Mouse (Mus musculus): ENCODE measurements around the gene Iars.

The Iars gene

DNA sequence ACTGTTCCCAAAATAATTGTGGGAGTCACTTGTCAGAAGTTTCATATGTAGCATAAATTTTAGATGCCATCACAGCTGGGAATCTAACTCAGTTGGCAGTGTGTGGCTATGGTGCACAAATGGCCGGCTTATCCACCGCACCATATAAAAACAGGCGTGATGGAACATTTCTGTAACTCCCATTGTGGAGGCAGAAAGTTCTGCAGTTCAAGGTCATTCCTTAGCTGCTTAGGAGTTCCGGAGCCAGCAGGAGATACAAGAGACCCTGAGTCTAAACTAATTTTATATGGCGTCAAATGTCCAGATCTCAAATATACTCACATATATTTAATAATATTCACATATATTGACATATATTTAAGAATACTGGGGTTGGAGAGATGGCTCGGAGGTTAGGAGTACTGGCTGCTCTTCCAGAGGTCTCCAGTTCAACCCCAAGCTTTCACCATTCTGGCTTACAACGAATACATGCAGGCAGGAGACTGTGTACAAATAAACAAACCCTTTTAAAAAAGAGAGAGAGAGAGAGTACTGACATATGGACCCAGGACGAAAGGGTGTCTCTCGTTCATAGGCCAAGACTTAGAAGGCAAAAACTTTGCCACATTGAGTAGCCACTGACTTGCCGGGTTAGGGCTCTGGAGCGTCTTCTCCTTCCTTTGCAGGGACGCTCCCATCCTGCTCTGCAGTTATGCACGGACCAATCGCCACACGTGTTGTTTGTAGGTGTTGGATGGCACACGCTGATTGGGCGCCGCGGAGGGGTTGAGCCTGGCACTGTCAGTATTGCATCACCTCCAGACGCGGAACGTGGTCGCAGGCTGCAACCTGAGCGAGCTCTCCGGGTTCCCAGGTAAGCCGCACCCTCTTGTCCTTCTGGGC lies at the start of gene Iars:
Gene Iars (plus strand): TSS at position 750 of the 882 bp plus-strand sequence.
- DNase-seq (ENCODE audit: low spot score in 2 of 2) = peak; percentile 97 to 98

DNA sequence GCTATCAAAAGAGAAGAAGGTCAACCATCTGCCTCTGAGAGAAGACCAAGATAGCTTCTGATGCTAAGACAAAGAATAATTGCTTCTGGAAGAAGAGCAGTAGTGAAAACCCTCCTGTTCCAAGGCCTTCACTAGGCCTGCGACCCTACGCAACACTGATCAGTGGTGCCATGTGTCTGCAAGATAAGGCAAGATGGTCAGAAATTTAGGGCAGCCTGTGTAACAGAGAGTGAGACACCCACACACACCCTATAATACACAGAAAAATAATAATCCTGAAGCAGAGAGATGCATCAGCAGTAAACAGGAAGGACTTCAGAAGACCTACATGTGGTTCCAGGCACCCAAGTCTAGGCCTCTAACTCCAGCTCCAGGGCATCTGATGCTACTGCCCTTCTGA lies 41.9 kb upstream of the Iars start:
- DNase-seq (ENCODE audit: low spot score in 2 of 2) = no peak

DNA sequence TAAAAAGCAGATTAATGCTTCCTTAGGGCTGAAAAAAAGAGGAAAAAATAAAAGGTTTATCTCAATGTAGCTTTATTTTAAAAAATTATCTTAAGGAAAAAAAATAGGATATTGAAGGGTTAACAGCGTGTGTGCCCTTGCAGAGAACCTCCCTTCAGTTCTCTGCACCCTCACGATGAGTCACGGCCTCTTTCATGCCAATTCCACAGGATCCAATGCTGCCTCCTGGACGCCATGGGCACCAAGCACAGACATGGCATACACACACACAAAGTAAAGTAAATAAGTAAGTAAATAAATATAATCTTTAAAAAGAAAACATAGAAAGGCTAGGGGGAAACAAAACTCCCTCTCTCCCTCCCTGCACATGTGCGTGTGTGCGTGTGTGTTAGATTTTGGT lies 39.2 kb upstream of the Iars start:
- DNase-seq (ENCODE audit: low spot score in 2 of 2) = no peak

DNA sequence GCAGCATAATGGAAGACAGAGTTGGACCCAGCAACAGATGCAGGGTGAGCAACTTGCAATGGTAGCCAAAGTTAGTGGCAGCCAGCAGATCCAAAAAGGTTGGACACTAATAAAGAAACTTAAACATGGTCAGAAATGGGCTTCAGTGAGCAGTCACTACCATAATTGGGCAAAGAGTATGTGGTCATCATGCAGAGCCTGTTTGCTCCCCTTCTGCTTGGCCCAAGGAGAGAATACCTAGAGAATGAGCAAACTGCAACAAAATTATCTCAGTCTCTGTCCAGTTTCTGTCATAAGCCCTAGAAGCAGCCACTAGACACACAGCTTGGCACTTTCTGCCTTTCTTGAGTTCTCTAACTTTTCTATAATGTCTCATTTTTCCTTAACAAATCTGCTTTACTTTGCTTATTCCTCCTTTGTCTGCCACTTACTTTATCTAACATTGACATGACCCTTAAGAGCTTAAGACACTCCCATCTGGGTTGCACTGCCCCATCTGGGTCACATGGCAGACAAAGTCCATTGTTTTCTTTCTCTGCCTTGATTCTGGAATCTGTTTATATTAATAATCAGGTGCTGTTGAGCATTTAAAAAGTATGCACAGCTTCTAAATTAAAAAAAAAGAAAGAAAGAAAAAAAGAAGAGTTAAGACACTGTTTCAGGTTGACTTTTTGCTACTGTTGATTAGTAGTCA lies 38.1 kb upstream of the Iars start:
- no peak for DNase-seq (ENCODE audit: low spot score in 2 of 2)

DNA sequence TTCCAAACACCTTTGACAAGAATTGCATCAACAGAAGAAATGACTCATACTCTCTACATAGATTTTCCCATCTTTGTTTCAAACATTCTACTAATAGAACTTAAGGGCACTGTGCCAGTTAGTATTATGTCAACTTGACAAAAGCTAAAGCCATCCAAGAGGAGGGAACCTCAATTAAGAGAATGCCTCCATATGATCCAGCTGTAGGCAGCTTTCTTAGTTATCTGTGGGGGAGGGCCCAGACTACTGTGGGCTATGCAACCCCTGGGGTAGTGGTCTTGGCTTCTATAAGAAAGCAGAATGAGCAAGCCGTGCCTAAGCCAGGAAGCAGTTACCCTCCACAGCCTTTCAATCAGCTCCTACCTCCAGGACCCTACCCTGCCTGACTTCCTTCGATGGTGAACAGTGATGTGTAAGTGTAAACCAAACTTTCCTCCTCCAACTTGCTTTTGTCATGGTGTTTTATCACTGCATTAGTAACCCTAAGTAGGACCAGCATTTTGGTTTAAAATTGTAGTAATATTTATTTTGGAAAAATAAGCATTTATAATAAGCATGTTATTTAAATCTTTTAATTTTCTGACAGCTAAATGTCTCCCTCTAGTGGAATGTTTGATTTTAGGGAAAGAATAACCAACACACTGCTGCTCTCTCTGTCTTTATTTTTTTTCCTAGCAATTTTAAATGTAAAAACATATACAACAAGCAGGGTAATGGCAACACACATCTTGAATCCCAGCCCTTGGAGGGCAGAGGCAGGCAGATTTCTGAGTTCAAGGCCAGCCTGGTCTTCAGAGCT lies 37.0 kb upstream of the Iars start:
- DNase-seq (ENCODE audit: low spot score in 2 of 2) = no peak

DNA sequence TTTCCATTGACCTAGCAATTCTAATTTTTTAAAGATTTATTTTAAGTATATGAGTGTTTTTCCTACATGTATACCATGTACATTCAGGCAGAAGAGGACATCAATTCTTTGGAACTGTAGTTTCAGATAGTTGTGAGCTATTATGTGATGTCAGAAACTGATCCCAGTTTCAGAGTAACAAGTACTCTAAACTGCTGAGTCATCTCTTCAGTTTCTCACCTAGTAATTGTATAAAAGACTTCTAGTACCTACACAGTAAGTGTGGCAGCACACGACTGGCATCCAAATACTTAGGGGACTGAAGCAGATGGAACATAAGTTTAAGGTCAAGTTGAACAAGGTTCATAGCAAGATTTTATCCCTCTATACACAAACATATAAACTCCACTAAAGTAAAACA lies 35.9 kb upstream of the Iars start:
- DNase-seq (ENCODE audit: low spot score in 2 of 2) = no peak

DNA sequence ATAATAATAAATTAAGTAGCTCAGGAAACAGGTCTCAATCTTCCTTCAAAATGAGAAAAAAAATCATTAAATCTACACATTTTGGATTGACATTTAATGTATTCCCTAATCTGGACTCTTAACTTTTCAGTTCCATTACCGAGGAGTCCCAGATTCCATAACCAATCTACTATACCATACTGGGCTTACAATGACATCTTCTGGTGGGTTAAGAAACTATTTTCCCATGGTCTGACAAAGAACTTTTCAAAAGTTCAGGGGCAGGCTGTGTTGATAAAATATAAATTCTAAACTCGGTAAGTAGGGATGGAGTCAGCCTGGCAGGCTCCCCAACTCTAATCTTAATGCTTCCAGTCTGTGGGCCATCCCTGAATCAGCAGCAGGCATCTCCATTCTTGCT lies 30.8 kb upstream of the Iars start:
- no peak for DNase-seq (ENCODE audit: low spot score in 2 of 2)

DNA sequence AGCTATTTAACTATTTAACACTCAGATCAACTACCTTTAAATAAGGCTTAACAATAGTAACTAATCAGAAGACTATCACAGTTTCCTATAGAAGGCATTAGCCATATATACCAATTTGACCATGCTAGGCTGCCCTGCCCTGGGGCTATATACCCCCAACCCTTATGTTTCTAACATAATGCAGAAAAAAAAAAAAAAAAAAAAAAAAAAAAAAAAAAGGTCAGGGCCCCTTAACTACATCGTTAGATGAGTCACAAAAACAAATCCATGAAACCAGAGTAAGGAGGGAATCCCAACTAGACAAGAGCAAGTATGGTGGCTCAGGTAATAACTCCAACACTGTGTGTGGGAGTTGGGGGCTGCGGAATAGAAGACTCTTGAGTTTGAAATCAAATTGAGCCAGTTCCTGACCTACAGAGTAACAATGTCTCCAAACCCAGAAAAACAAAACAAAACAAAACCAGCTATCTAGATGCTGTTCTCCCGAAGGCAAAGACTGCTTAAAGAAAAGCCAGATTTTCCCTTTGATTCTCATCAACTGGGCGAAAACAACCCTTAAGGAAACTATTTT lies 30.0 kb upstream of the Iars start:
- no peak for DNase-seq (ENCODE audit: low spot score in 2 of 2)

DNA sequence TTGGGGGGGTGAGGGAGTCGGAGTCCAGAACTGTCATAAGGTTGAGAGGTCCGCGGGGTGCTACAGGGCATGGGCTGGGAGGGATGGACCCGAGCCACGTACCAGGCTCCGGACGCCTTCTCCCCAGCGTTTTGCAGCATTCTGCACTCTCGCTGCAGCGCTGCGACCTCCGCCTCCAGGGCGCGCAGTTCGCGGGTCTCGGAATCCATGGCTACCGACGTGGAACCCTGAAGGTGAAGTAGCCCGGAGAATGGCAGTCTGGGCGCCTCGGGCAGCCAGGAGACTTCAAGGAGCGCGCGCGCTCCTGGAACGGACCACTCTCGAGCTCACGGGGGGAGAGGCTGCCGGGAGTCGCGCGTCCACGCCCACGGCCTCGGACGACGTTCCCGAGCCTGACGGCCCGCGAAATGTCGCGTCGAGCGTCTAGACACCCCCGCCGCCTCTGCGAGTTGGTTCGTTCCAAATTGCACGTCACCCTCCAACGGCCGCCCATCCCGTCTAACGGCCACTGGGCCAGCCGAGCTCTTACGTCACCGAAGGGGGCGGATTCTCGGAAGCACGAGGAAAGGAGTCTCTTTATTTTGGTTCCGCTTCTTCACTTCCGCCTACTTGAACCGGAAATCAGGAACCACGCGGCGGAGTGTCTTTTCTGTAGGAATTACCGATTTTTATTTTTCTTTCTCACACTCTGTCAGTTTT lies 29.3 kb upstream of the Iars start, which contains the start of the genes Cenpp and Nol8:
Gene Cenpp (minus strand): TSS at position 305 of the 699 bp plus-strand sequence.
Gene Nol8 (plus strand): TSS at position 598 of the 699 bp plus-strand sequence.
- peak; percentile 99 for DNase-seq (ENCODE audit: low spot score in 2 of 2)

DNA sequence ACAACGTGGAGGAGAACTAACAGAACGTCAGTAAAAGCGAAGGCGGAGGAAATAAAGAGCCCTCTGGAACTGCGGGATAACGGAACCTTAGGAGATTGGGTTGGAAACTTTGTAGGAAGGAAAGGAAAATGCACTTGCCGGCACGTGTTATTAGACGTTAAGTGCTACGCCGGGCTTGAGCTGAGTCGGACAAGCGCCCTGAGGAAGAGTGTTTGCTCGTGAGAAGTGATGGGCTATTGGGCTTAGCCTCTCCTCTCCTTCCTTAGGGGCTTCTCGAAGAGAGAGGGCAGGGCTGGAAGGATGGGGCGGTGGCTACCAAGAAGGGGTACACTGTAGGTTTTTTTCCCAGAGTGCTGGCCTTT lies 28.7 kb upstream of the Iars start:
- no peak for DNase-seq (ENCODE audit: low spot score in 2 of 2)

DNA sequence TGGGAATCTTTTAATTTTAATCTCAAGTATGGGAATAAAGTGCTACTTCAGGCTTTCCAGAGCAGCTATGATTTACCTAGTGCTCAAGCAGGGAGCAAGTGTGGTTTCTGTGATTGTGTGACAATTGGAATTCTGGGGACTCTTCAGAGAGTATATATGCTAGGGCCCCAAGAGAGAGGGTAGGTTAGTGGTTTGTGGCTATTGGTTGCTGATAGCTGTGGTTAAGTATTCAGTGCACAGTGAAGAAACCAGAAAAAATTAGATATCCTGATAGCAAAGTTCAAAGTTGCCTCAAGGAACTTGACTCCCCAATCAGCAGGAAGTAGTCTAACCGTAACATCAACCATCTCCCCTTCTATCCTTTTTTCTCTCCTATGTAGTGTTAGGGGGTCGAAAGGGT lies 4.1 kb upstream of the Iars start:
- DNase-seq (ENCODE audit: low spot score in 2 of 2) = no peak

DNA sequence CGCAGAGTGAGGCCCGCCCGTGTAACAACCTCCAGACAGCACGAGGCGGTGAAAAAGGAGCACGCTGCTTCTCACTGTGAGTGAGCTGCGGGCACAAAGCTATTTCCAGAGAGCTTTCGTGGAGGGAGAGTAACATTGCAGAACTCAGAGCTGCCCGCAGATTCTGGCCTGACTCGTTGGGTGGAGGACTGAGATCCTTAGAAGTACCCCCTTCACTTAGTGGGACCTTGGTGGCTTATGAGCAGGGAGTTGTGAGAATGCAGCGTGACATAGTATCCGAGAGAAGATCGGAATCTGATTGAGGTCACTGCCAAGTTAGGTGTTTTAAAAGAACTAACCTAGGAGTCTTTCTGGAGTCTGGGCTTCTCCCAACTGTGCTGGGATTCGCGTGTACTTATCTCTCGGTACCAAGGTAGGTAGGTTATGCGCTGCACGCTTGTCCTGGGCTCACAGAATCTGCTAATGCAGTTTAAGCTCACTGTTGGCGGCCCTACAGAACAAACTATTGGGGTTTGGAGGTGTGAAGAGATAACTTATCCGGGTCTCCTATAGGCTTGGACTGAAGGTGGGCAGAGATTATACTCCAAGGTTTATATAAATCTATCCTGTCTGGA lies 440 bp downstream of the Iars start:
- no peak for DNase-seq (ENCODE audit: low spot score in 2 of 2)

DNA sequence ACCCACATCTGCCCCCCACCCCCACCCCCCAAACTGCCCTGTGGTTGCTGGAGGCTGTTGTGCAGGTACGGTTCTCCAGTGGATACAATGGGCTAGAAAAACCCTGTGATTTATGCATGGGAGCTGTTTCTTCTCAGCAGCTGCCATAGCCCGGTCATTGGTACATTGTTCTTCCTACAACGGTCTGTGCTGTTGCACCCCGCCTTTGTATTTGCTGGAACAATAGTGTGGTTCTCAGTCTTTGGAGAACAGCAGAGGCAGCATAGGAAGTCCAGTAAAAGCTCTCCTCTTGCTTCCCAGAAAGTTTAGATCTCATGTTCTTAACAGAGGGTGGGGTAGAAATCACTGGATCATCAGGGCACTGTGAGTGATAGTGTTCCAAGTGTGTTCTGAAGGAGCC lies 2.4 kb downstream of the Iars start:
- DNase-seq (ENCODE audit: low spot score in 2 of 2) = no peak

DNA sequence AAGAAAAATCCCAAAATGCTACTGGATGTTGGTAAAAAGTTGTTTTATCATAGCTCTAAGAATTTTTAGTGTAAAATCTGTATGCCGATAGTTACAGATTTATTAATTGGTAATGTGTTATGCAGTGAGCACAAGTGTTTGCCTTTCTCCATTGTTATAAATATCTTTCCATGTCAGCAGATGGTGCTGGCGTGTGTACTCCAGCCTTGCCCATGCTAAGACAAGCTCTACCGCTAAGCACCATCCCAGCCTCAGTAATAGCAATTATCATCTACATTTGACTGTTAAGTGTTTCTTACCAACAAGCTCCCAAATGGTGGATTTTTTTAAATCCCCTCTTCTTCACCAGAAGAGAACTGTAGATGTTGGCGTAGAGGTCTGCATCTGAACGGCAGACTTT lies 9.2 kb downstream of the Iars start:
- no peak for DNase-seq (ENCODE audit: low spot score in 2 of 2)

DNA sequence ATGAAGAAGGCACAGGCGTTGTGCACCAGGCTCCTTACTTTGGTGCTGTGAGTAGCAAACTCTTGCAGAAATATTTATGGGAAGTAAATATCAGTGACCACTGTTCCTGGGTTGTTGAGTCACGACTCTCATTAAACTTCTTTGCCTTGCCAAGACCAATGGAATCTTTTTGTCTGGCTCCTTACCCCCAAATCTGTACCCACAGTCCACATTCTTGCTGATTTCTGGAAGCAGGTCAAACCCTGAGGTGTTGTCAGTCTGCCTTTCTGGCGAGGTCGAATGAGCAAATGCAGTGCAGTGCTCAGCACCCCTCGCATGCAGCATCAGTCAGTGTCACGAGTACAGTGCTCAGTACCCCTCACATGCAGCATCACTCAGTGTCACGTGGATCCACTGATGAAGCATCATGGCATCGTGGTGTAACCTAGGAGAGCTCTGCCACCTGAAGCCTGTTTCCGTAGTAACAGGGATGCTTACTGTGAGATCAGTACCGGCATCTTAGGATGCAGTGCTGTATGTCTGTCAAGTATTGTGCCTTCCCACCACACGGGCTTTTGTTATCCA lies 21.4 kb downstream of the Iars start:
- DNase-seq (ENCODE audit: low spot score in 2 of 2) = no peak

DNA sequence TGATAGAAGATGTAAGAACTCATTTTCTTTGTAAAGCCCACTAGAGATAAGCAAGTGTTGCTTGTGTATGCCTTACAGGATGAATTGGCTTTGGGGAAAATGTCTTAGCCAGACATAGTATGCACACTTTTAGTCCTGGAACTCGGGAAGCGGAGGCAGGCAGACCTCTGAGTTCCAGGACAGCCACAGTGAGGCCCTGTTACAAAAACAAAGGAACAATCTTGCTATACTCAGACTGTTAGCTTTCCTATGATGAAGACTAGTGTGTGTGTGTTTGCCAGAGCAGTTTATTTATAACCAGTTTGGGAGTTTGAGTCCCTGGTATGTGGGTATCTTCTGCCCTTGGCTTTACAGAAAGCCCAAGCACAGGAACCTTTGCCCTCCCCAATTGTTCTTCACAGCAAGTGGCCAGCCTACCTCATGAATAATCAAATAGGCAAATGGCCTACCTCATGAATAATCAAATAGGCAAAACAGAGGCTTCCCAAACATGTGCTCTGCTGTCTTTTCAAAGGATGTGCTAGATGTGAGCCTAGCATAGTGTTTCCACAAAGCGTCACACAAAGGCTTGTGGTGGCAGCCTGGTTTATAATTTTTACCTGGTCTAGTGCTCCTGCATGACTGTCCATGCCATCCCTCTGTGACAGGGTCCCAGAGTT lies 24.3 kb downstream of the Iars start:
- no peak for DNase-seq (ENCODE audit: low spot score in 2 of 2)

DNA sequence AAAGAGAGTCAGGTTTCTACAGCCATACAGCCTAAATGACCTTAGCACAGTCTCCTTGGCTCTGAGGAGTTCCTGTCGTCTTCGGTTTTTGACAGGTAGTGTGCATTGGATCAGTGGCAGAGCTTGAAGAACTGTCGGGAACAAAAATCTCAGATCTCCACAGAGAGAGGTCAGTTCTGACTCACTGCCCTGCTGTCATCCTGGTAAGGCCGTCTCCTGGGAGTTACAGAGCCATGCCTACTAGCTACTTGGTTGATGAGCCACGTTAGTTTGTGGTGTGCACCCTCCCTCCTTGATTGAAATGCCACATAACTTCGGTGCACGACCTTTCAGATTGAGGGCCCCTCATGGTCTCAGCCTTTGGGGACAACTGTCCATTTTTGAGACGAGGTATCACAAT lies 26.4 kb downstream of the Iars start:
- no peak for DNase-seq (ENCODE audit: low spot score in 2 of 2)

DNA sequence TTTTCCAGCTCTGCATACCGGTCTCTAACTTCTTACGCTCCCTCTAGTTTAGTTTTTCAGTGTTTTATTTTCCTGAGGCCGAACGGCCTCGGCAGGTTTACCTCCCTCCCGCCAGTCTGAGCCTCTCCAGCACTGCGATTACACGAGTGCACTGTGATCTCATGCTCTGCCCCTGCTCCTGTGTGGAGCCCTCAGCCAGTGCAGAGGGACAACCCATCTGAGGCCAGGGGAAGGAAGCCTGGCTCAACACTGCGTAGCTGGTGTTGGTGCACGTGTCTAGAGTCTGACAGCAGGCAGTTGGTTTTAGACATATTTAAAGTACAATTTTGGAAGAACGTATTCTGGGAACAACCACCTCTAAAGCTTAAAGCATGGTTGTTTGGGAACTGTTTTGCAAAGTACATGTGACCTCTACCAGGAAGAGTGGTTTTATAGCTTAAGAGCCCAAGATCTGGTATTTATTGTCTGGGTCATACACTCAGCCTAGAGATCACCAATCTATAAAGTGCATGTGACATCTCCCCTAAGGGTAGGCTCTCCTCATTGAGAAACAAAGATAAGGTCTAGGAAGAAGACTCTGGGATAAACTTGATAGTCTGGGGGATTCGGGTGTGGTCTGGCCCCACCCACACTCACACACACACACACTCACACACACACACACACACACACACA lies 30.3 kb downstream of the Iars start:
- no peak for DNase-seq (ENCODE audit: low spot score in 2 of 2)

DNA sequence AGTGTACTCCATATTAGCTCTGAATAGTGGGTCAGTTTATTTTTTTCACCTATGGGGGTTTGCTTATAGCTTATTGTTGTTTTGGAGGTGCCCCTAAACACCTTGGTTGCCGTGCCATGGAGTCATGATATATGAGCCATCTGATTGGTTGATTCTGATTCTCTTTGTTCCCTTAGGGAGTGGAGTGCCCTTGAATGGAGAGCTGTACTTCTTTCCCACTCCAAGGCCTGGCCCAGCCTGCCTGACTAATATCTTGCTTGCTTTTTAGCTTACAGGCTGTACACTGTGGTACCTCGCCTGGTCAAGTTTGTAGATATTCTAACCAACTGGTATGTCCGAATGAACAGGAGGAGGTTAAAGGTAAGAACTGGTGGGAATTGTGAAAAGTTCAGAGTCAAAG lies 37.4 kb downstream of the Iars start:
- DNase-seq (ENCODE audit: low spot score in 2 of 2) = no peak

Data from spleen, postnatal 36 days (tissue).